Mouse (Mus musculus) v-Abl transformed pro-B cells (cell line): Measurements from ENCODE around the gene Gm28490.
"Not testable (repeated sequence)": the region's sequence is repeated elsewhere in the genome, so short reads cannot be mapped to it uniquely, and the experiment has no call there.

Experiments used
- in situ Hi-C, 2 experiments: fragments of 400-800 bp; cut with MboI; formaldehyde crosslinking; loops; one replicate each; pipeline ENCODE4 v1.15.1; 2025; ENCODE audit not compliant: unreplicated experiment in 2 of 2

The Gm28490 gene

DNA sequence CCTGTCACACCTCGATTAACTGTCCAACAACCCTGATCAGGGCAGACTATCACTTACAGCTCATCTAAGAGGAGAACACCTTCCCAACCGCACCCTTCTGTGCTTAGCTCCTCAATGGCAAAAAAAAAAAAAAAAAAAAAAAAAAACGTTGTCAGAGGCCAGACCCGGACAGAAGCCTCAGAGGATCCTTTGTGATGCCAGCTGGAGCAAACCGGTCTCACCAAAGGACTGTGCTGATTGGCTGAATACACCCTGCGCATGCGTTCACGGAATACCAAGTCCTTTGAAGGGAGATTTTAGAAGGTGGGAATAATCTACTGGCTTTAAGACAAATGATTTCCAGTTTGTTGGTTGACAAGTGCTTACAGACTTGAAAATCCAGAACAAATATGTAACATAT lies at the start of gene Gm28490:
TSS of gene Gm28490 (minus strand) at position 101 of the 400 bp plus-strand sequence.
- in situ Hi-C loops = not testable (repeated sequence)
